Mouse (Mus musculus): ENCODE measurements around the gene Fam126a. TPM values are rescaled to one million over a fixed set of nuclear protein-coding genes. Genes with fewer than 3 reads are reported as not detected.
"Not testable (repeated sequence)": the region's sequence is repeated elsewhere in the genome, so short reads cannot be mapped to it uniquely, and the experiment has no call there.

Gene Fam126a
- polyA plus RNA-seq, 1 experiment, result 9.5 TPM

DNA sequence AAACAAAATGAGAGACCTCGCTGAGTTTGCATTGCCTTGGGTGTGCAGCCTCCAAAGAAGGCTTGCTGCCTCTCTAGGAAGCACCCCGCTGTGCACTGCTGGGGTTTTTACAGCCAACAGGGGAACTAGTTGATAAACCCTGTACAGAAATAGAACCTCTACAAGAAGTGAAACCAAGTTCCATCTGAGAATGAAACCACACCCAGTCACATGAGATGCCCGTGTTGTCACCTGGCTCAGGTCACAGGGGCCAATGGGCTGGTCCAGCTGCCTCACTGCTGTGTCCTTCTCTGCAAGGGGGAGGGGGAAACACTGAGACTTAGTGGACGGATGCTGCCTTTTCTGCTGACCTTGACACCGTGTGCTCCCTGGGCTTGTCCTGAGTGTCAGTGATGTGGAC, 156.0 kb downstream of the Fam126a start:
- H3K9ac ChIP-seq (ENCODE audit: low read depth, poor library complexity, severe bottlenecking), result no peak overlapping the region
- no peaks in the 10 kb centered on the region; the same call in 1 of the 2 replicates for H3K27me3 ChIP-seq (ENCODE audit: control insufficient read depth, insufficient read depth, low read length, poor library complexity, severe bottlenecking)
- peaks cover 3% of the 10 kb centered on the region for H3K4me1 ChIP-seq (ENCODE audit: control insufficient read depth, insufficient read depth, low read length)
- no peaks in the 10 kb centered on the region for H3K9me3 ChIP-seq (replicated peaks; ENCODE audit: control insufficient read depth, insufficient read depth, low read length, poor library complexity, severe bottlenecking)
- H3K27ac ChIP-seq (ENCODE audit: insufficient read depth, low read length), result no peak overlapping the region
- no peak overlapping the region for H3K4me3 ChIP-seq (ENCODE audit: low read depth, low read length)
- H3K36me3 ChIP-seq (ENCODE audit: control insufficient read depth, insufficient read depth, low read length, poor library complexity, severe bottlenecking), result no peaks in the 10 kb centered on the region
- TF ChIP-seq EP300 (IDR thresholded peaks at IDR 0.05; ENCODE audit: insufficient read depth, low read depth, low read length) (no peak), CTCF (IDR thresholded peaks at IDR 0.05; ENCODE audit: low read depth, low read length) (no peak), POLR2A (IDR thresholded peaks at IDR 0.05; ENCODE audit: insufficient read depth, low read length) (no peak)

DNA sequence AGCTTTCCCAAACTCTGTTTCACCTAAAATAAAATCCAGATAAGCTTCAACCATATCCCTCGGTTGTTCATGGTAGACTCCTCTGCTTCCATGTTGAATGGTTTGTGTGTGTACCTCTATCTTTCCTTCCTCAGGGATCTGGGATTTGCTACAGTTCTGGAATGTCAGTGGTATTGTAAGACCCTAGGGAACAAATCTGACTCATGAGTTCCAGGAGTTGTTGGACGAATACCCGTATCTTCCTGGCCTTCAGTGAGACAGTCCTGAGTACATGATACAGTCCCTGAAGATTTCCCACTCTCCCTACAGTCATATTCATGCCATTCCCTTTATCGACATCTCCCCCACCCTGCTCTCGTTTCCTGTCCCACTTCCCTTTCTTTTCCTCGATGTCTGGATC, 157.9 kb downstream of the Fam126a start:
- Histone ChIP-seq H3K27me3 (ENCODE audit: control insufficient read depth, insufficient read depth, low read length, poor library complexity, severe bottlenecking) (no peaks in the 10 kb centered on the region; the same call in 1 of the 2 replicates), H3K36me3 (ENCODE audit: control insufficient read depth, insufficient read depth, low read length, poor library complexity, severe bottlenecking) (no peaks in the 10 kb centered on the region), H3K9me3 (replicated peaks; ENCODE audit: control insufficient read depth, insufficient read depth, low read length, poor library complexity, severe bottlenecking) (no peaks in the 10 kb centered on the region), H3K27ac (ENCODE audit: insufficient read depth, low read length) (no peak overlapping the region), H3K4me3 (ENCODE audit: low read depth, low read length) (no peak overlapping the region), H3K9ac (ENCODE audit: low read depth, poor library complexity, severe bottlenecking) (no peak overlapping the region), H3K4me1 (ENCODE audit: control insufficient read depth, insufficient read depth, low read length) (peaks cover 3% of the 10 kb centered on the region)
- TF ChIP-seq CTCF (IDR thresholded peaks at IDR 0.05; ENCODE audit: low read depth, low read length) (no peak), POLR2A (IDR thresholded peaks at IDR 0.05; ENCODE audit: insufficient read depth, low read length) (no peak), EP300 (IDR thresholded peaks at IDR 0.05; ENCODE audit: insufficient read depth, low read depth, low read length) (no peak)

DNA sequence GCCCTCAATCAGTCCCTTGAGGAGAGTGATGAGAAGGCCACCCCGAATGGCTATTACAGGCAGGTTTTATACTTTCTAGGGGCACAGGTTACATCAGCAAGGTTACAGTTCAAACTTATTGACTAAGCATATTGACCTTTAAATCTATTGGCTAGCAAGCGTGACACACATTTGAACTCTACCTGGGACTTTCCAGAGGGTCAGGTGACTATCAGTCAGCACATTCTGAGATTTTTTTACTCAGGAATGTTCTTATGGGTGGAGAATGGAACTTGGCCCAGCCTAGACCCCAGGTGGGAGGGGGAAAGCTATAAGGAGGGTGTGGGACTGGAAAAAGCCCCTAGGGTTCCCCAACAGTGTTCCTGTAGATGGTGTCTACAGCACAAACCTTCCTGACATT, 159.2 kb downstream of the Fam126a start:
- H3K4me1 ChIP-seq (ENCODE audit: control insufficient read depth, insufficient read depth, low read length); H3K9ac ChIP-seq (ENCODE audit: low read depth, poor library complexity, severe bottlenecking); H3K4me3 ChIP-seq (ENCODE audit: low read depth, low read length); H3K9me3 ChIP-seq (replicated peaks; ENCODE audit: control insufficient read depth, insufficient read depth, low read length, poor library complexity, severe bottlenecking); H3K27ac ChIP-seq (ENCODE audit: insufficient read depth, low read length); H3K27me3 ChIP-seq (ENCODE audit: control insufficient read depth, insufficient read depth, low read length, poor library complexity, severe bottlenecking); H3K36me3 ChIP-seq (ENCODE audit: control insufficient read depth, insufficient read depth, low read length, poor library complexity, severe bottlenecking): not testable (repeated sequence)

DNA sequence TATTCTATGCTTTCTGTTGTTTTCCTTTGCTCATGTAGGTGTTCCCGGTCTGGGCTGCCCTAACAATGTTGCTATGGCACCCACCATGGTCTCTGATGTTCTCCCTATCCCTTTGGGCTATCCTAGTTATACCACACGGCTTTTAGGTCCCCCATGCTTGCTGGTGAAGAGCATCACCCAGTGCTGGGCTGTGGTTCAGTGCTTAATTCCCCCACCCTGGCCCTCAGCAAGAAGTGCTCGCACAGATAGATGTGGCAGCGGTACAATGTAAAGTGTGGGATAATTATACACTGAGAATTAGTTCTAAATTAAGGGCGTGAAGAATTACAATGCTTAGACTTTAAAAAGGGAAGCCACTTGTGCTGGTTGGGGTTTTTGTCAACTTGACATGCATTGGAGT, 164.5 kb downstream of the Fam126a start:
- no peaks in the 10 kb centered on the region for H3K36me3 ChIP-seq (ENCODE audit: control insufficient read depth, insufficient read depth, low read length, poor library complexity, severe bottlenecking)
- H3K9ac ChIP-seq (ENCODE audit: low read depth, poor library complexity, severe bottlenecking), result no peak overlapping the region
- no peak overlapping the region for H3K4me3 ChIP-seq (ENCODE audit: low read depth, low read length)
- H3K27ac ChIP-seq (ENCODE audit: insufficient read depth, low read length), result no peak overlapping the region
- no peaks in the 10 kb centered on the region for H3K9me3 ChIP-seq (replicated peaks; ENCODE audit: control insufficient read depth, insufficient read depth, low read length, poor library complexity, severe bottlenecking)
- TF ChIP-seq CTCF (IDR thresholded peaks at IDR 0.05; ENCODE audit: low read depth, low read length), result no peak
- TF ChIP-seq EP300 (IDR thresholded peaks at IDR 0.05; ENCODE audit: insufficient read depth, low read depth, low read length), result no peak
- TF ChIP-seq POLR2A (IDR thresholded peaks at IDR 0.05; ENCODE audit: insufficient read depth, low read length), result no peak
- H3K4me1 ChIP-seq (ENCODE audit: control insufficient read depth, insufficient read depth, low read length), result no peaks in the 10 kb centered on the region
- no peaks in the 10 kb centered on the region; the same call in 1 of the 2 replicates for H3K27me3 ChIP-seq (ENCODE audit: control insufficient read depth, insufficient read depth, low read length, poor library complexity, severe bottlenecking)

Other genes starting within 250 kb of the Fam126a start
- 62.2 and 68.6 TPM in 2 replicates for gene Pus7, start 247.0 kb downstream of the Fam126a start, polyA plus RNA-seq (2011; ENCODE audit: insufficient read depth, insufficient read length, low read depth, missing spikeins)
- gene Rint1, start 243.0 kb downstream of the Fam126a start, polyA plus RNA-seq (2011; ENCODE audit: insufficient read depth, insufficient read length, low read depth, missing spikeins), result 29.6 and 33.2 TPM in 2 replicates
- 101 and 113 TPM in 2 replicates for gene Tomm7, start 186.5 kb downstream of the Fam126a start, polyA plus RNA-seq (2011; ENCODE audit: insufficient read depth, insufficient read length, low read depth, missing spikeins)
- gene Klhl7, start 69.9 kb upstream of the Fam126a start, polyA plus RNA-seq (2011; ENCODE audit: insufficient read depth, insufficient read length, low read depth, missing spikeins), result 31.1 and 34.4 TPM in 2 replicates
- 18.1 and 19.3 TPM in 2 replicates for gene Nupl2, start 134.3 kb upstream of the Fam126a start, polyA plus RNA-seq (2011; ENCODE audit: insufficient read depth, insufficient read length, low read depth, missing spikeins)